Mouse (Mus musculus): Measurements from ENCODE around the gene C1qb. TPM values are rescaled to one million over a fixed set of nuclear protein-coding genes. Genes with fewer than 3 reads are reported as not detected.

Gene C1qb
- total RNA-seq, 2 experiments from 2014 or later: 46.1 to 156 TPM

DNA sequence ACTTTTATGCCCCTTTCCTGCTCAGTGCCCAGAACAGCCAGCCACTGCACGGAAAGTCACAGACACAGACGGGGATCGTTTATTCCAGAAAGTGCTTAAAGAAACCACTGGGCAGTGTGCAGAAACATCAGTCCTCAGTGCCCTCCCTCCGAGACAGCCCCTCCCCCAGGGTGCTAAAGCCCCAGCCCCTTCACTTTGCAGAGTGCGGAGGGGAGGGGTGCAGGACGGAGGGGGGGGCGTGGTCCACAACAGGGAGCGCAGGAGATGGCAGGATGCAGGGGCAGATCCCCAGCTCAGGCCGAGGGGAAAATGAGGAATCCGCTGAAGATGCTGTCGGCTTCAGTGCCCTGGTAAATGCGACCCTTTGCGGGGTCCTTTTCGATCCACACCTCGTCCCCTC, 9.9 kb upstream of the C1qb start:
- ATAC-seq (replicated peaks; ENCODE audit: low FRiP score, poor library complexity, severe bottlenecking): no peak

DNA sequence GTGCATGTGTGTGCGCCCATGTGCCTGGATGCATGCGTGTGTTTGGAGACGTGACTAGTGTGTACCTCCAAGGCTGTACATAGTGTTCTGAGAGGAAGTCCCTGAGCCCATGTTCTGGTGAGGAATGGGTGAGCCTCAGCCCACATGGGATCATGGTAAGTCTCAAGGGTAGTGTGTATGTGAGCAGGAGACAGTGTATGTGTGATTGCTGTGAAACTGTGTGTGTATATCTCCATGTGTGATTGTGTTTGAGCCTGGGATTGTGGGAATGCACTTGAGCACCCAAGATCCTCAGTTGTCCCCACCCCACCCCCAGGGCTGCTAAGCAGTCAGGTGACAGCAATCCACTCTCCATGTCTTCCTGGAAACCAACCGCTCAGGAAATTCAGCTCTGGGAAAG, 8.8 kb upstream of the C1qb start:
- ATAC-seq (replicated peaks; ENCODE audit: low FRiP score, poor library complexity, severe bottlenecking): no peak

DNA sequence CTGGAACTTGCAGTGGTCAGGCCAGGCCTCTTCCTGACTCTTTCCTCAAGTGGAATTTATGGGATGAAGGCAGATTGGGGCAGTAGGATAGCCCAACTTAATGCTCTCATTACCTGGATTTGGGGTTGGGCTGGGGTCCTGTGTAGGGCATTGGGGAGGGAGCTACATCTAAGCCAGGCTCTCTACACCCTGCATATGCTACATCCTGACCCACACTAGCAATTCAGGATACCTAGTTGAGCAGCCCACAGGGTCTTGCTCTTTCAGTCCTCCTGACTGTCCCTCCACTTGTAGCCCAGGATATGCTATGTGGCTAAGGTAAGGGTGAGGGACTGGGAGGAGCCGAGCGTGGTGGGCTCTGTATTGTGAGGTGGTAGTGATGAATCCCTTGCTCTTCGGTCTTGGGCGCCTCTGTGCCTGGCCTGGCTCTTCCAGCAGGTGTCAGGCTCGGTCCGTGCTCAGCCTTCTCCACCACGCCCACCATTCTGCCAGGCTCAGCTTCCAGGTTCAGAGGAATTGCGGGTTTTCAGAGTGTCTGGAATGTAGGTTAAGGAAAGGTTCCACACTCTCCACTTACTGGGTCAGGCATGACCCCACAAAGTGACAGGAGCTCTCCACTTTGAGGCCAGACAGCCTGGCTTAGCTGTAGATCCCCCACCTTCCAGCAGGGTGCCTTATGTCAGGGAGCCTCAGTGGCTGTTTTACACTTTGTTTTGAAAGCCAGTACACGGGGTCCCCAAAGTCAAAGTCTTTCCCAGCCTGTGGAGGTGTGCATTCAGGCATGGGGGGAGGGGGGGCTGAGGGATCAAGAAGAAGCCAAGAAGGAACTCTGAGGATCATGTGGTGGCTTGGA, 7.9 kb upstream of the C1qb start:
- ATAC-seq (replicated peaks; ENCODE audit: low FRiP score, poor library complexity, severe bottlenecking): no peak

DNA sequence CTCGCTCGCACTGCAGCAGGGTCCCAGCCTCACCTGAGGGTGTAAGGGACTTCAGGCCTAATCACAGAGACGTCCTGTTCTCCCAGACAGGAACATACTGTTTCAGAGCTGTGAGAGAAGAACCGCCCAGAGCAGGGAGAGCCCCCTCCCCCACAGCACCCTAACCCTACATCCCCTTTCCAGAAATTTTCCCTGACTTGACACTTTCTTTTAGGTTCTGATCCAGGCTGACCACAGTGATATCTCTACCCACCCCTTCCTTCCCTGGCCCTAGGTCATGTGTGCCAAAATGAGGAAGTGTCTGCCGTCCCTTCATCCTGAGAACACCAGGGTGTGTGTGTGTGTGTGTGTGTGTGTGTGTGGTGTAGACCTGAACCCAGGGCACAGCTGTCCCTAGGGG, 6.8 kb upstream of the C1qb start, which contains the start of gene C1qc:
TSS of gene C1qc (minus strand) at position 255 of the 400 bp plus-strand sequence.
- ATAC-seq (replicated peaks; ENCODE audit: low FRiP score, poor library complexity, severe bottlenecking): no peak

DNA sequence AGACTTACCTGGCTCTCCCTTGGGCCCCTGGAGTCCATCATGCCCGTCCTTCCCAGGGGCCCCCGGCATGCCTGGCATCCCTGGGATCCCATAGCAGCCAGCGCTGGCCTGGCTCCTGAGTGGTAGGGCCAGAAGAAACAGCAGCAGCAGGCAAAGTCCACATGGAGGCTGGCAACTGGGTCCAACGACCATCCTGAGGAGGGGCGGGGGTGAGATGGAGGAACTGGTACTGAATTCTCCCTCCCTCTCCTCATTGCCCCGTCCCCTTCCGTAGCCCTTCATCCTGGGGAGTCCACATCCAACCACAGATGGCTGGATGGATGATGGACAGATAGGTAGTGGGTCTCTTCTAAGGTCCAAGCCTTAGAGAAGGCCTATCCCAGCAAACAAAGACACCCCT, 6.4 kb upstream of the C1qb start:
- ATAC-seq (replicated peaks; ENCODE audit: low FRiP score, poor library complexity, severe bottlenecking): no peak

DNA sequence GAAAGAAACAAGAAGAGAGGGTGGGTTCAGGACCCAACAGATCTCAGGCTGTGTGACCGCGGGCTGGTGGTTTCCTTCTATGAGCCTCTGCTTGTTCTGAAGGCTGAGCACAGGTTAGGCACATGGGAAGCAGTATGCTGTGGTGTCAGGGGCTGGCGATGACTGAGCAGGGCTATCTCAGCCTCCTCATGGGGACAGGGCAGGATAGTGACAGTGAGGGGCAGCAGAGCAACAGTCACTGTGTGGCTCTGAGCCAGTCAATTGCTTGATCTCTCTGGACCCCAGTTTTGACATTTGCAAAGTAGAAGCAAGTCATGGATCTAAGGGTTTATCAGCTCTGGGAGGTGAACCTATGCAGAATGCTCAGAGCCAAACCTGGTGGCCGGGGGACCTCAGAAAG, 5.1 kb upstream of the C1qb start:
- ATAC-seq (replicated peaks; ENCODE audit: low FRiP score, poor library complexity, severe bottlenecking): no peak

DNA sequence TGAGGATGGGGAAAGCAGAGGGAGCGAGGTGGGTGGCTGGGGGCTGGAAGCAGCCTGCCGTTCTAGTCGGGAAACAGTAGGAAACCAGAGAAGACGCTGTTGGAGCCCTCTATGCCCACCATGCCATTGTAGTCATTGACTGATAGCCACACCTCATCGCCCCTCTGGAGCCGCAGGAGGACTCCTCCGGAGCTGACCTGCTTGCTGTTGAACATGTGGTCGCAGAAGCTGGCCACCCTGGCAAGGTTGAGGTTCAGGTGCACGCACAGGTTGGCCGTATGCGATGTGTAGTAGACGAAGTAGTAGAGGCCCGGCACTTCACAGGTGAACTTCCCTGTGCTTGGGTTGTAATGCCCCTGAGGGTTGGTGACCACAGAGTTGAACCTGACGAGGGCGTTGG, 4.0 kb upstream of the C1qb start:
- ATAC-seq (replicated peaks; ENCODE audit: low FRiP score, poor library complexity, severe bottlenecking): no peak

DNA sequence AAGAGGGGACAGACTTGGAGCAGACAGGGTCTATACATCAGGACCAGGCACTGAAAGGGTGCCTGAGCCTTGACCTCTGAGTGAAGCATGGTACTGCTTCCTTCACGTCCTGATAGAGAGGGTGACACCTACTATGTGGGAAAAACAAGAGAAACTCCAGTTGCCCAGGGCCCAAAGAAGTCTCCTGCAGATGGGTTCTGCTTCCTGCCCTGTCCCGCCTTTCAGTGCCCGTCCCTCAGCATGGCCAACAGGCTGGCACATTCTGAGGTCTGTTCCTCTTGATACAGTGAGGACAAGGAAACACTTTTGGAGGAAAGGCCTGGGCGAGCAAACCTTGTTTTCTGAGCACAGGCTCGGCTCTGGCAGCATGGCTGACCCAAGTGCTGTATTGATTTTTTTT, 1.7 kb upstream of the C1qb start:
- ATAC-seq (replicated peaks; ENCODE audit: low FRiP score, poor library complexity, severe bottlenecking): no peak

DNA sequence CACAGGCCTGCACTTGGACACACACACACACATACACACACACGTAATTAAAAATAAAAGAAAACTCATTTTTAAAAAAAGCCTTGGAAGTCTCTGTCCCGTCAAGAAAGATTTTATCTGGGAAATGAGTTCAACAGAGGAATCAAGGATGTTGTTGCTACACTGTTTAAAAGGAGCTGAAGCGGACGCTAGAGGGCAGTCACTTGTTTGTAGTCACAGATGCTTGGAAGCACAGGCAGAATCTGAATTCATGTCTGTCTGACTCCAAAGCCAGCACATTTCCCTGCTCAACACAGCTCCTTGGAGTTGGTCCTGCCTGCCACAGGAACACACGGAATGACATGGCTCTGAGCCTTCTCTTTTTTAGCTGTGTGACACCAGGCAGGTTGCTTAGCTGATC, 7.4 kb downstream of the C1qb start:
- no peak for ATAC-seq (replicated peaks; ENCODE audit: low FRiP score, poor library complexity, severe bottlenecking)

DNA sequence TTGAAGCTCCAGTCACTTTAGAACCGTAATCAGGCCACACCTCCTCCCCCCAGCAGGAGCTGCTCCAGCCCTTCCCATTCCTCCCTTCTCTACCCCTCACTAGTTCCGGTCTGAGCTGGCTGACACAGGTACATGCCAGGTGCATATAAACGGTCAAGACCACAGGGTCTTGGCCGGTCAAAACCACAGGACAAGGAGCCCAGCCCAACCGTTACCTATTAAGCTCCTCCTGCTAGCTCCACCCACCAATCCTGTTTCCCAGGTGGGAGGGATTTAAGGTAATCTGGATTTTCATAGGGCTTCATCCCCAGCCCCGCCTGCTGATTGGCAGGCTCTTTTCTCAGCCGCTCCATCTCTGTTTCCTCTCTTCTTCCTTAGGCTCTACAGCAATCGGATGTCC, 7.8 kb downstream of the C1qb start:
- ATAC-seq (replicated peaks; ENCODE audit: low FRiP score, poor library complexity, severe bottlenecking): no peak

DNA sequence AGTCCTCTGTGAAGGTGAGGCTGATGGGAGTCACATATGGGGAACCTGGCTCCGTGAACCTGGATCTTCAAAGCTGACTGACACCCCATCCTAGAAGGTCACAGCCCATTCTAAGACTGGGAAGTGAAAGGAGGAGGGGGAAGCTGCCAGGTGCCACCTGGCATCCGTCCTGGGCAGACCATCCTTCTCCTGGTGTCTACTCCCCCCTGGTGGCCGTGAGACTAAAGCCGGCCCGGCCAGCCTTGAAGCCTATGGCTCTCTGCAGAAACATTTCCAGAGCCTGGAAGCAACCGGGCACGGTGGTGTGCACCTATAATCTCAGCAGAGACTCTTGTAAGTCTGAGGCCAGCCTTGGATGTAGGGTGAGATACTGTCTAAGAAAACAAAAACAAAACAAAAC, 9.0 kb downstream of the C1qb start:
- ATAC-seq (replicated peaks; ENCODE audit: low FRiP score, poor library complexity, severe bottlenecking): no peak

DNA sequence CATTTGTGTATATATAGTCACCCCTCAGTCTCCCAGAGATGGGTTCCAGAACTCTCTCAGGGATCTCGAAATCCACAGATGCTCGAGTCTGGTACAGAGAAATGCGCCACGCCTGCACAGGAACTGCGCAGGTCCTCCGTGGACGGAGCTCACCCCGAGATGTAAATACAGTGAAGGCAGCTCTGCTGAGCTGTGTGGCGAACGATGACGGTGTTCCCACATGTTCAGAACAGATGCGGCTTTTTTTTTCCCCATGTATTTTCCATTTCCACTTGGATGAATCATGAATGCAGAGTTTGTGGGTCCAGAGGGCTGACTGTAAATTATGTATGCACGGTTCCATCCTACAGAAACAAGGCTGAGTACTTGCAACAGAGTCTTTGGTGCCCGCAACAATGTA, 11.0 kb downstream of the C1qb start:
- ATAC-seq (replicated peaks; ENCODE audit: low FRiP score, poor library complexity, severe bottlenecking): no peak

DNA sequence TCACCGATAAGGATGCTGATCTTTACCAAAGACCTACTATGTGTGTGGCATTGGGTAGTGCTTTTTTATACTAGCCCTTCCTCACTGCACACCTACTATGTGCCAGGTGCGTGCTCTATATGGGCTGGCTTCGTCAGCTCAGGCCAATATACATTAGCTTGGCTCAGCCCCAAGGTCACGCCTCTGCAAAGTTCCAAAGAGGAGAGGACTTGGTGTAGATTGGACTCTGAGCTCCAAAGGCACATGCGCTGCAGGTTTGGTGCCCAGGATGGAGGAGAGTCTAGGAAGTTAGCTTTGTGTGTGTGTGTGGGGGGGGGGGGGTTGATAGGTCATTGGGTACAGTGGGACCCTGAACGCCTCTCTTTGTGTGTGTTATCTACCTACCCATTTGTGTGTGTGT, 17.6 kb downstream of the C1qb start:
- no peak for ATAC-seq (replicated peaks; ENCODE audit: low FRiP score, poor library complexity, severe bottlenecking)

DNA sequence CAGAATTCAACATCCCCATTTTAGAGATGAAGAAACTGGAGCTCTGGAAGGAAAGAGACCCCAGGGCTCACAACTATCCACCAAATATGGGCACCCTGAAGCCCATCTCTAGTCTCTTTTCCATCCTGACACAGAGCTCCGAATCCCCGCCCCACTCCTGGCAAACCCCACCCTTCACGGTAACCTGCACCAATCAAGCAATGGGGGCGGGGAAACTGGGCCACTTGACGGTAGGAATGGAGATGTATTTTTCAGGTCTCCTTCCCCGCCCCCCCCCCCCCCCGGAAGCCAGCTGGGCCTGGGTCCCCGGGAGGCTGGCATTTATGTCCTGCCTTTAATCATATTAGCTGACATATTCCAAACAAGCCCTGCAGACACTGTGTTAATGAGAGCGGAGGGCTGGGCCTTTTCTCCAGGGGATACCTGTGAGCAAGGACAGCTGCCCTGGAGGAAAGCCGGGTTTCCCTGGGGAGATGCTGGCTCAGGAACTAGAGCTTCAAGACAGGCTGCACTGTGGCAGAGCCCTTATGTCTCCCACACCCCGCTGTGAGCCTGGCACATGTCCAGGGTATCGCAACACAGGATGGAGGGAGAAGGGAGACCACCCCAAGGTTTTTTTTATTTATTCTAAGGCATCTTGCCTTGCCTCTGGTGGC, 18.2 kb downstream of the C1qb start:
- ATAC-seq (replicated peaks; ENCODE audit: low FRiP score, poor library complexity, severe bottlenecking): no peak

DNA sequence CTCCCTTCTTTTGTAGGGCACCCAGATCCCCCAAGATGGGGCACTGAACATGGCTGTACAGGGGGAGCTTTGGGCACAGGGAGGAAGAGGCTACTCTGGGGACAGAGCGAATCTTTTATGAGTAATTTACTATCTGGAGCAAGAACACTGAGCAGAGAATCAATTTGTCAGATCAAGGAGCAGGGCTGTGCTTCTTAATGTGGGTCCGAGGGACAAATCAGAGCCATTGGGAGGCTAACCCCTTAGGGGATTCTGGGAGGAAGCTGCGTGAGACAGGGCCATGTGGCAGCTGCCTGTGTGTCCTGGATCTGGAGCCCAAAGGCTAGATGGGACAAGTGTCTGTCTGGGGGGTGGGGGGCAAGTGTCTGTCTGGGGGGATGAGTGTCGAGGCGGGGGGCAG, 20.5 kb downstream of the C1qb start:
- ATAC-seq (replicated peaks; ENCODE audit: low FRiP score, poor library complexity, severe bottlenecking): no peak

DNA sequence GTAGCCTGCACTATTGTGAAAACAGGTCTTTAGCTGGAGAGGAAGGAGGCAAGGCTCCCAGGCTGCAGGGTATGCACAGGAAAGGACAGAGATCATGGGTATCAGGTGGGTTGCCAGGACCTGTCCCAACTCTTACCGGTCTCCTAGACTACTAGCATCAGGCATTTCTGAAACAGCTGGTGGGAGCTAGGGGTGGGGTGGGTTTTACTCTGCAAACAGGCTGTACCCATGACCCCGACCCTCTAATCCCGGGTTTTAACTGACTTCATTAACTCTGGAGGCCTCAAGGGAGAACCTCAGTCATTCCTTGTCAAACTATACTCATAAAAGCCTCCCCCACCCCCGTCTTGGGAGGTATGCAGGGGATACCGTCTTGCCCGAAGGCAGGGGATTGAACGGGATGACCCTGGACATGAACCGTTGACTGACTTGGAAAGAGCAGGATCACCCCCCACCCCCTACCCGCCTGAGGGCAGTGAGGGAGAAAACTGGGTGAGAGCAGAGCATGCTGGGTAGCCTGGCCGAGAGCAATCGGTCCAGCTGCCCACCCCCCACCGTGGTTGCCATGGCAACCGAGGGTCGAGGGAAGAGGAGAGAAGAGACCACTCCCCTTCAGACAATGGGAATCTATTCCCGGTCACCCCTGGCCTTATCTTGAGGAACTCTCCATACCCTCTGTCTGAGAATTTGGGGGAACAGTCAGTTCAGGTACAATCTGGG, 21.1 kb downstream of the C1qb start:
- ATAC-seq (replicated peaks; ENCODE audit: low FRiP score, poor library complexity, severe bottlenecking): no peak

DNA sequence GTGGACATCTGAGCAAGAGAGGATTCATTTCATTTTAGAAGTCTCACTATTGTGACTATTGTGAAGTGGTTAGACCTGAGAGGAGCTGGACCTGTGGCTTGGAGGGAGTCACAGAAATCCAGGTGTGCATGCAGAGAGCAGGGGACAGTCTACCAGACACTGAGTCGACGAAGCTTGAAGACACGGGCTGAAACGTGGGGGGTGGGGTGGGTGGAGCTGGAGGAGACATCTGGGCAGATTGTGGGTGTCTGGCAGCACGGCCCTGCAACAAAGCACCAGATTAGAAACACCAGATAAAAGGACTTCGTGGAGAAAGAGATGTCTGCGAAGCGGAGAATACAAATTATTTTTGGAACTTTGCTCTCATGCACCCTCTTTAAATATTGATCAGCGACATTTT, 22.5 kb downstream of the C1qb start:
- ATAC-seq (replicated peaks; ENCODE audit: low FRiP score, poor library complexity, severe bottlenecking): no peak

DNA sequence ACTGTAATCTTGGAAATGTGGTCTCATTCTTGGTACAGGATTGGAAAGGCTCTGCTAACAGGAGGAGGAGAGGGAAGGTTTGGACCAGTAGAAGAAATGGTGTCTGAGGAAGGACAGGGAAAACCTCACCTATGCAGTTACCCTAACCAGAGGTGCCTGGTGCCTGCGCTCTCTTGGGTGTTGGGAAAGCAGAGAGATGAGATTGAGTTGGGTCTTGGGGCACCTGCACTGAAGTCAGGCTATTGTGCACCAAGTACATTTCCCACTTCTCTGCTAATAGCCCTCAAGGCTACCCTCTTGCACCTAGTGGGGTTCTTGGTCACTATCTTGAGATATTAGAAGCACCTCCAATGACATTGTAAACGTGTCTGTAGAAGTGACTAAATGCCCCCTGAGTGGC, 23.6 kb downstream of the C1qb start:
- no peak for ATAC-seq (replicated peaks; ENCODE audit: low FRiP score, poor library complexity, severe bottlenecking)

DNA sequence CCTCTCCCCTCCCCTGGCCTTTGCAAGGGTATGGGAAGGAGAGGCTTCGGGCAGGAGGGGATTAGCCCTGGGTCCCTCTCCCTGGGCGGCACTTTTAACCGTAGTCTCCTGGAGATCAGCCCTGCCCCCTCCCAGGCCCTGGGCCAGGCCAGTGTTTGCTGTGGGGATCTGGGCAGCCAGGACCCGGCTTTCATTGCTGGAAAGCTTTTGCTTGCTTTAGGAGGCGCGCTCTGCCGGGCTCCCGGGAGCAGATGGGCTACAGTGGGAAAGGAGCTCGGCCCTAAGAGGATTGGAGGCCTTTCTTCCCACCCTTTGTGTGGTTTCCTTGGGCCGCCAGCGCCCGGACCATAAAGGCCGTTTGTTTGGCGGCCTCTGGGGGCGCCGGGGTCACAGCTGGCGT, 24.2 kb downstream of the C1qb start:
- no peak for ATAC-seq (replicated peaks; ENCODE audit: low FRiP score, poor library complexity, severe bottlenecking)

DNA sequence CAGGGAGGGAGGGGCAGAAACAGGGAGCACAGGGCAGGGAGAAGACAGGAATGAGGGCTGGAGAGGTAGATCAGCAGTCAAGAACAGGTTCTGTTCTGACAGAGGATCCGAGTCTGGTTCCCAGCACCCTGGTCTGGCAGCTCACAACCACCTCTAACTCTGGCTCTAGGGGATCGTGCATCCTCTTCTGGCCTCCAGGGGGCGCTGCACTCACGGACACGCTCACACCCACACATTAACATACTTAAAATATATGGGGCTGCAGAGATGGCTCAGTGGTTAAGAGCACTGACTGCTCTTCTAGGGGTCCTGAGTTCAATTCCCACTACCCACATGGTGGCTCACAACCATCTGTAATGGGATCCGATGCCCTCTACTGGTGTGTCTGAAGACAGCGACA, 26.0 kb downstream of the C1qb start:
- ATAC-seq (replicated peaks; ENCODE audit: low FRiP score, poor library complexity, severe bottlenecking): no peak

DNA sequence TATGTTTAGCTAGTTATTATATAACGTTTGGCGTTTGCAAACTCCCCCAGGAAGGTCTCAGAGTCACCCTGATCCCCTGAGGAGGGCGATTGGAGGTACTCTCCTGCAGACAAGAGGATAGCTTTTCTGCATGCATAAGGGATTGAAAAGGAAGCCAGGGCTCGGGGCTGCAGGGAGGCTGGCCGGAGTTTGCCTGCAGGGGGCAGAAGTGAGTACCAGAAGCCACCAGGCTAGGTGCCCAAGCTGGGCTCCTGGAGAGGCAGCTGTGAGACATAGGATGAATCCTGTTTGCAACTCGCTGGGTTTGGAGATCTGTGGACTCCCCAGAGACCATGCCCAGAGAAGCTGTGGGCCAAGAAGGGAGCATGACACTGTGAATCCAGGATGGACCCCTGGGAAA, 30.9 kb downstream of the C1qb start:
- no peak for ATAC-seq (replicated peaks; ENCODE audit: low FRiP score, poor library complexity, severe bottlenecking)

Data from erythroid progenitor cell, adult 5-6 weeks (primary cell).